Comparison of ENCODE assay signal across 9 mouse cellular contexts in genomic region chr3:64790509-64791244, GRCm38 (mm10). TPM values are rescaled to one million over a fixed set of nuclear protein-coding genes. Genes with fewer than 3 reads are reported as not detected.
DNase-seq lines count a peak whose midpoint lies in the region; ATAC-seq and TF ChIP-seq lines count a peak whose summit lies in the region.
"Had no signal": no experiment of that assay in that cellular context is flagged by ENCODE, and none has a peak within 500 bp of the region (broad histone marks: within the 10 kb centered on the region; RNA-seq: fewer than 3 reads in every experiment).

No protein-coding gene starts in this region.

- 49% methylated on average over 10 of the region's 10 CpGs for WGBS in liver, adult 2 months
- 51% methylated on average over 10 of the region's 10 CpGs for WGBS in liver, embryonic 12.5 days (ENCODE audit: insufficient replicate concordance)

- H3K4me1 ChIP-seq in liver, adult 2 months (ENCODE audit: control insufficient read depth, insufficient read depth, low read length), result no peaks in the 10 kb centered on the region
- H3K4me1 ChIP-seq in liver, embryonic 12.5 days, result no peaks in the 10 kb centered on the region

- H3K4me2 ChIP-seq in liver, embryonic 12.5 days, result no peak overlapping the region

- no peaks in the 10 kb centered on the region for H3K79me2 ChIP-seq in liver, adult 2 months (ENCODE audit: control insufficient read depth, insufficient read depth, low read length)

- no peaks in the 10 kb centered on the region for H3K36me3 ChIP-seq in liver, adult 2 months (ENCODE audit: control insufficient read depth, insufficient read depth, low read length)
- no peaks in the 10 kb centered on the region for H3K36me3 ChIP-seq in liver, embryonic 12.5 days

- DNase-seq in liver, adult 2 months (ENCODE audit: extremely low read depth, low read depth, low spot score), result peak; percentile 29
- peak; percentile 51 for DNase-seq in cerebellum, adult 8-10 months
- DNase-seq in kidney, adult 8-10 months, result peak; percentile 18 to 69
- peak; percentile 53 for DNase-seq in left cerebral cortex, postnatal 4 days
- DNase-seq in neural tube, embryonic 10.5 days (ENCODE audit: extremely low spot score, low spot score), result peak; percentile 73
- DNase-seq in yolk sac, embryonic 10.5 days (ENCODE audit: low spot score), result peak; percentile 23

- no peak overlapping the region for H3K9ac ChIP-seq in liver, adult 2 months (ENCODE audit: low read depth, low read length)
- no peak overlapping the region for H3K9ac ChIP-seq in liver, embryonic 12.5 days

- H3K27me3 ChIP-seq in liver, adult 2 months (ENCODE audit: control insufficient read depth, insufficient read depth, low read length), result no peaks in the 10 kb centered on the region
- H3K27me3 ChIP-seq in liver, embryonic 12.5 days (replicated peaks), result no peaks in the 10 kb centered on the region

- TF ChIP-seq CTCF in liver, adult 2 months (IDR thresholded peaks at IDR 0.05; ENCODE audit: low read depth, low read length), result peak; percentile 73

- no peak for TF ChIP-seq POLR2A in liver, adult 2 months (IDR thresholded peaks at IDR 0.05; ENCODE audit: extremely low read depth, insufficient read depth, low read length)

- no peak overlapping the region for H3K4me3 ChIP-seq in liver, adult 2 months (ENCODE audit: insufficient read depth, low read depth, low read length)
- no peak overlapping the region for H3K4me3 ChIP-seq in liver, embryonic 12.5 days
- H3K4me3 ChIP-seq: myocyte had no signal

- no peak for ATAC-seq in liver, embryonic 12.5 days
- ATAC-seq in frontal cortex, adult (ENCODE audit: low TSS enrichment), result peak; percentile 79

- intact Hi-C loops in left cerebral cortex, postnatal 4 days (cut with DNase I), result loop anchor here (10.0 kb wide), 2 partner anchors 746 to 816 kb away; partner anchors contain the start of gene Gmps

- H3K9me3 ChIP-seq in liver, embryonic 12.5 days (replicated peaks), result no peaks in the 10 kb centered on the region

- no peak overlapping the region for H3K27ac ChIP-seq in liver, adult 2 months (replicated peaks; ENCODE audit: insufficient read depth, low read depth, low read length)
- H3K27ac ChIP-seq in liver, embryonic 12.5 days, result no peak overlapping the region

RNA-seq across cellular contexts. Expression of gene Vmn2r7, which starts 53.9 kb away (rescaled TPM):
- total RNA-seq in liver, adult 2 months (2014; rRNA removed), result not detected in 2 replicates
- not detected in 2 replicates for polyA plus RNA-seq in liver, adult 2 months (2012; rRNA removed)
- not detected in 2 replicates for polyA plus RNA-seq in liver, embryonic 12.5 days (2016; fragmentation: Nextera tagmentation; extraction: Ambion mirVana)
- total RNA-seq in left cerebral cortex, postnatal 4 days (2021), result not detected
- polyA plus RNA-seq: myocyte had no signal

Comparison
In these comparisons a context has a peak if more than half of its experiments do, and no peak if none do; other contexts are left out.
1. DNase-seq: peak in every context shown above with its lines; median percentile 73 in neural tube, embryonic 10.5 days; 53 in left cerebral cortex, postnatal 4 days; 51 in cerebellum, adult 8-10 months; 44 in kidney, adult 8-10 months; 29 in liver, adult 2 months; 23 in yolk sac, embryonic 10.5 days.